Mouse (Mus musculus) embryonic facial prominence, embryonic 13.5 days (tissue): ENCODE measurements around the gene Upk3a. TPM values are rescaled to one million over a fixed set of nuclear protein-coding genes. Genes with fewer than 3 reads are reported as not detected.

Experiments
- ATAC-seq: fragments of 200-750 bp; cut with Nextera tagmentation; 2 replicates; pipeline ENCODE4 v1.8.0; 2017; ENCODE audit warnings: low read depth; ENCODE audit not compliant: insufficient number of reproducible peaks, insufficient read depth, low FRiP score, low TSS enrichment
- H3K27ac ChIP-seq: fragments of 300-500 bp; sonication (generic); 2 replicates; pipeline ENCODE4 v1.5.1; 2015; ENCODE audit warnings: moderate library complexity, mild to moderate bottlenecking, inconsistent platforms
- H3K27me3 ChIP-seq: fragments of 300-500 bp; sonication (generic); 2 replicates; pipeline ENCODE4 v1.6.1; 2015; ENCODE audit warnings: mild to moderate bottlenecking, inconsistent platforms
- H3K36me3 ChIP-seq: fragments of 300-500 bp; sonication (generic); 2 replicates; pipeline ENCODE4 v1.6.1; 2015; ENCODE audit warnings: mild to moderate bottlenecking, inconsistent platforms
- H3K4me1 ChIP-seq: fragments of 300-500 bp; sonication (generic); 2 replicates; pipeline ENCODE4 v1.6.1; 2015; ENCODE audit warnings: inconsistent platforms
- H3K4me2 ChIP-seq: fragments of 300-500 bp; sonication (generic); 2 replicates; pipeline ENCODE4 v1.6.1; 2015; ENCODE audit warnings: moderate library complexity, mild to moderate bottlenecking, inconsistent platforms
- H3K4me3 ChIP-seq: fragments of 300-500 bp; sonication (generic); 2 replicates; pipeline ENCODE4 v1.5.1; 2015; ENCODE audit warnings: mild to moderate bottlenecking, inconsistent platforms
- H3K9ac ChIP-seq: fragments of 300-500 bp; sonication (generic); 2 replicates; pipeline ENCODE4 v1.6.1; 2015; ENCODE audit warnings: mild to moderate bottlenecking, inconsistent platforms
- H3K9me3 ChIP-seq: fragments of 300-500 bp; sonication (generic); 2 replicates; pipeline ENCODE4 v1.6.1; 2016; ENCODE audit warnings: inconsistent platforms
- WGBS: fragments of 180-500 bp; shearing (Covaris S2); methylation state at CpG from one replicate; pipeline ENCODE4 v1.1.7; 2015; ENCODE audit warnings: mixed read lengths; 5-methylcytosine and 5-hydroxymethylcytosine counted together
- polyA plus RNA-seq: library from polyadenylated mRNA; unstranded; fragments of >200 nt; fragmentation: Nextera tagmentation; extraction: Ambion mirVana; gene quantifications from 2 replicates; pipeline ENCODE4 v1.2.1, GENCODE M21; 2015

Upk3a gene
- polyA plus RNA-seq, 1 experiment from 2014 or later: 1.2 TPM

DNA sequence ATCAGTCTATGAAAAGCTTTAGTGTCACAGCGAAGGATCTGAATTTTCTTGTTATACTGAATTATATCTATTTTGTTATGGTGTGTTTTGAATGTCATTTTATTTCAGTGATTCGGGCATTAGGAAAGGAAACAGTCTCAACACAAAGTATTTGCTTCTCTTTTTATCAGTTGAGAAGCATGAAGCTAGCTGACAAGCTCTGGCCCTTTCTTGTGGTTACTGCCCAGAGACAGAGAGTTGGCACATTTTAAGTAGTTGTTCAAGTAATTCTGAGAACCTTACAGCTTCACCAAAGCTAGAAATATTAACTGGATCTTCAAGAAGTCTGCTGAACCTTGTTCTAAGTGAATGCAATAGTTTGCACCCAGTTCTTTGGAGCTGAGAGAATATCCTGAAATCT is 46.5 kb downstream of the Upk3a start:
- peaks cover 28% of the 10 kb centered on the region for H3K36me3 ChIP-seq
- no peaks in the 10 kb centered on the region for H3K27me3 ChIP-seq
- ATAC-seq: no peak
- no peak overlapping the region for H3K9ac ChIP-seq
- H3K9me3 ChIP-seq: no peaks in the 10 kb centered on the region
- no peak overlapping the region for H3K27ac ChIP-seq
- H3K4me2 ChIP-seq: no peak overlapping the region
- H3K4me3 ChIP-seq: no peak overlapping the region
- WGBS: 84% methylated on average over 2 of the region's 2 CpGs
- H3K4me1 ChIP-seq: no peaks in the 10 kb centered on the region

DNA sequence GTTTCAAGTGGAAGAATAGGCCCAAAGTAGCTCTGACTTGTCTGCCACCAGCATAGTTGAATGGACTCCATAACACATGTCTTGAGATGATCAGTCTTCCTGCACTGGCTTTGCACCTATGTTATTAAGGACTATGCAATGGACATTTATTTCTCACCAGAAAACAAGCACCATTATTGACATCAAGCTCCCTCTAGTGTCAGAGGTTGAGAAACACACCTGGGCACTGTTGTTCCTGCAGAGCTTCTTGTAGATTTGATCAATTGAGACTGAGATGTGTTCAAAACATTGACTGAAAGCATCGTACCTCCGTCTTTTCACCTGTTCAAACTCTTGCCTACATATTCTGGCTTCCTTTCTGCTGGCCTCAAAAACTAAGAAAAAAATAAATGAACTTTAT is 53.6 kb downstream of the Upk3a start:
- Histone ChIP-seq H3K9ac (no peak overlapping the region), H3K27ac (no peak overlapping the region), H3K27me3 (no peaks in the 10 kb centered on the region), H3K4me1 (no peaks in the 10 kb centered on the region), H3K4me2 (no peak overlapping the region), H3K4me3 (no peak overlapping the region), H3K36me3 (no peaks in the 10 kb centered on the region), H3K9me3 (no peaks in the 10 kb centered on the region)
- 30% methylated on average over 2 of the region's 2 CpGs for WGBS
- no peak for ATAC-seq

Other genes starting within 250 kb of the Upk3a start
- gene Phf21b, start 161.1 kb upstream of the Upk3a start, polyA plus RNA-seq: 0.93 and 1.2 TPM in 2 replicates
- 1.0 and 1.1 TPM in 2 replicates for gene Gm29666, start 97.1 kb upstream of the Upk3a start, polyA plus RNA-seq
- 39.7 and 40.6 TPM in 2 replicates for gene Nup50, start 93.7 kb upstream of the Upk3a start, polyA plus RNA-seq
- 8.7 and 9.2 TPM in 2 replicates for gene 5031439G07Rik, start 28.6 kb upstream of the Upk3a start, polyA plus RNA-seq
- gene Fam118a, start 11.8 kb downstream of the Upk3a start, polyA plus RNA-seq: 23.2 and 23.6 TPM in 2 replicates
- 0.10 and 0.27 TPM in 2 replicates for gene Smc1b, start 114.8 kb downstream of the Upk3a start, polyA plus RNA-seq
- gene Ribc2, start 114.9 kb downstream of the Upk3a start, polyA plus RNA-seq: 0.77 and 1.3 TPM in 2 replicates
- 226 and 238 TPM in 2 replicates for gene Fbln1, start 188.8 kb downstream of the Upk3a start, polyA plus RNA-seq